Mouse (Mus musculus): ENCODE measurements around the gene Epb41.

The Epb41 gene

GRCm38 (mm10) chr4:132074933-132075769 is at the start of gene Epb41:
Epb41 (minus strand) TSS chr4:132075321.
- peak; percentile 95 for DNase-seq (ENCODE audit: low spot score)

- no peak for DNase-seq (ENCODE audit: low spot score)
Measured at GRCm38 (mm10) chr4:132123166-132123565, 48.0 kb upstream of the Epb41 start.

- DNase-seq (ENCODE audit: low spot score) = no peak
Measured at GRCm38 (mm10) chr4:132121674-132122073, 46.6 kb upstream of the Epb41 start.

GRCm38 (mm10) chr4:132119566-132119965 is 44.4 kb upstream of the Epb41 start:
- DNase-seq (ENCODE audit: low spot score) = no peak

GRCm38 (mm10) chr4:132116315-132116714 is 41.2 kb upstream of the Epb41 start:
- DNase-seq (ENCODE audit: low spot score) = no peak

- DNase-seq (ENCODE audit: low spot score) = no peak
Measured at GRCm38 (mm10) chr4:132113411-132114095, 38.4 kb upstream of the Epb41 start.

- no peak for DNase-seq (ENCODE audit: low spot score)
Measured at GRCm38 (mm10) chr4:132111227-132111626, 36.1 kb upstream of the Epb41 start.

- no peak for DNase-seq (ENCODE audit: low spot score)
Measured at GRCm38 (mm10) chr4:132108221-132108620, 33.1 kb upstream of the Epb41 start.

- DNase-seq (ENCODE audit: low spot score) = no peak
Measured at GRCm38 (mm10) chr4:132101152-132101551, 26.0 kb upstream of the Epb41 start.

GRCm38 (mm10) chr4:132099548-132099947 is 24.4 kb upstream of the Epb41 start:
- DNase-seq (ENCODE audit: low spot score) = peak; percentile 31

GRCm38 (mm10) chr4:132095043-132095442 is 19.9 kb upstream of the Epb41 start:
- DNase-seq (ENCODE audit: low spot score) = no peak

- no peak for DNase-seq (ENCODE audit: low spot score)
Measured at GRCm38 (mm10) chr4:132093928-132094327, 18.8 kb upstream of the Epb41 start.

- no peak for DNase-seq (ENCODE audit: low spot score)
Measured at GRCm38 (mm10) chr4:132093136-132093535, 18.0 kb upstream of the Epb41 start.

- peak; percentile 52 for DNase-seq (ENCODE audit: low spot score)
Measured at GRCm38 (mm10) chr4:132088921-132089320, 13.8 kb upstream of the Epb41 start.

GRCm38 (mm10) chr4:132085114-132085513 is 10.0 kb upstream of the Epb41 start:
- DNase-seq (ENCODE audit: low spot score) = no peak

- no peak for DNase-seq (ENCODE audit: low spot score)
Measured at GRCm38 (mm10) chr4:132080492-132080983, 5.4 kb upstream of the Epb41 start.

GRCm38 (mm10) chr4:132079555-132080275 is 4.6 kb upstream of the Epb41 start:
- peak; percentile 67 for DNase-seq (ENCODE audit: low spot score)

- peak; percentile 22 for DNase-seq (ENCODE audit: low spot score)
Measured at GRCm38 (mm10) chr4:132078296-132078714, 3.2 kb upstream of the Epb41 start.

- no peak for DNase-seq (ENCODE audit: low spot score)
Measured at GRCm38 (mm10) chr4:132077445-132077844, 2.3 kb upstream of the Epb41 start.

GRCm38 (mm10) chr4:132076480-132077405 is 1.6 kb upstream of the Epb41 start:
- DNase-seq (ENCODE audit: low spot score) = peak; percentile 31

GRCm38 (mm10) chr4:132075796-132076195 is 675 bp upstream of the Epb41 start:
- DNase-seq (ENCODE audit: low spot score) = no peak

Data from layer of hippocampus, adult 11-12 months (tissue).